Mouse (Mus musculus) gastrocnemius, adult 18-20 months (tissue): ENCODE measurements around the gene Frmd5. TPM values are rescaled to one million over a fixed set of nuclear protein-coding genes. Genes with fewer than 3 reads are reported as not detected.

Source experiments
- DNase-seq: peaks from one replicate; pipeline ENCODE4 v3.0.0; 2021; ENCODE audit warnings: low spot score
- total RNA-seq, 2 experiments: library from RNA; stranded (reverse); gene quantifications; 2 replicates each; pipeline ENCODE4 v1.2.3; 2021

Gene Frmd5
- total RNA-seq, 2 experiments from 2014 or later: 0.09 TPM; not detected in 1

- DNase-seq: no peak
Measured at GRCm38 (mm10) chr2:121621262-121622163, 185.4 kb downstream of the Frmd5 start.

GRCm38 (mm10) chr2:121620582-121621261 lies 186.2 kb downstream of the Frmd5 start:
- DNase-seq: no peak

GRCm38 (mm10) chr2:121615199-121615559 lies 191.7 kb downstream of the Frmd5 start:
- no peak for DNase-seq

DNA sequence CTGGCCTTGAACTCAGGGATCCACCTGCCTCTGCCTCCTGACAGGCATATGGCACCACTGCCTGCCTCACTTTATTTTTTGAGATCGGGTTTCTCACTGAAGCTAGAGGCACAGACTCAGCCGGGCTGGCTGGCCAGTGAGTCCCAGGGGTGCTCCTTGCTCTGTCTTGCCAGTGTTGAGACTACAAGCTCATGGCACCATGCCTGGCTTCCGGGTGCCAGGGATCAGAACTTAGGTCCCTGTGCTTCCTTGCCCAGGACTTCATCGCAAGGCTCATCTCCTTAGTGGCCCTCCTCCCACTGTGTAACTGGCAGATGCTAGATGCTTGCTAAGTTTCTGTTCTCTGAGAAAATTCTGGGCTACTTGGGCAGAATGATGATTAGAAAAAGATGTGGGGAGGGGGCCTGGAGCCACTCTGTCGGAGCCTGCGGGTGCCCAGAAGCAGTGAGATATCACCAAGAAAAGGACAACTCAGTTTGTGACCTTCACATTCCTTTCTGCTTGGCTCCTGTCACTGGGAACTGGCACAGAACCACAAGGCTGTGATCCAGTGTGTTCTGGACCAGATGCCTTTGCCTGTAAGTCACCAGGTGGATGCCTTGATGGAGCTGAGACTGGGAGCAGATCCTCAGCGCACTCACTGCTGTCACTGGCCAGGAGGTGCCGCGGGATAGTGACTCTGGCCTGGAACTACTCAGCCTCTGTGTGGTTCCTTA lies 192.2 kb downstream of the Frmd5 start:
- no peak for DNase-seq

GRCm38 (mm10) chr2:121612112-121612511 lies 194.8 kb downstream of the Frmd5 start:
- DNase-seq: no peak

- DNase-seq: no peak
Measured at GRCm38 (mm10) chr2:121610008-121610884, 196.6 kb downstream of the Frmd5 start.

DNA sequence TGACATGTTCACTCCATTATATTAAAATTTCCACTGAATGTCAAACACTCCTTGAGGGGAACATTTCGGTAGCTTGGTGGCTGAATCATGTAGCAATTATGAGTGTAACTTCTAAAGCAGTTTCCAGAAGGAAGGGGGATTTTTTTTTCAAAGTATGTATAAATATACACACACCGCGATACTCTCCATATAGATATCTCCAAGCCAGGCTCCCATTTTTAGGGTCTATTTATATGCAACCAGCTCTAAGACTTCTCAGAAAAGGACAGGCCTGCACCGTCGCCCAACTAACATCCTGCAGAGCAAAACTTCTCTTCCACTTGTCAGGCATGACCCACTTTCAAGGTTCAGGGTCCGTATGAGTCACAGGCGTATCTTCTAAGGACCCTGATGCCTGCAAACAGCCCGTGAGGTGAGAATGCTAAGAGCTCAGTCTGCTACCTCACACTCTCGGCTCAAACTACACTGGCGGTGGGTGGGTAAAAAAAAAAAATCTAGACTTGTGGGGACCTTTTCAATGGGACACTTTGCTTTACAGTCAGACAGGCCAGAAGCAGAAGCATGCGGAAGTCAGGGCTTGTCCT lies 197.7 kb downstream of the Frmd5 start:
- DNase-seq: no peak

DNA sequence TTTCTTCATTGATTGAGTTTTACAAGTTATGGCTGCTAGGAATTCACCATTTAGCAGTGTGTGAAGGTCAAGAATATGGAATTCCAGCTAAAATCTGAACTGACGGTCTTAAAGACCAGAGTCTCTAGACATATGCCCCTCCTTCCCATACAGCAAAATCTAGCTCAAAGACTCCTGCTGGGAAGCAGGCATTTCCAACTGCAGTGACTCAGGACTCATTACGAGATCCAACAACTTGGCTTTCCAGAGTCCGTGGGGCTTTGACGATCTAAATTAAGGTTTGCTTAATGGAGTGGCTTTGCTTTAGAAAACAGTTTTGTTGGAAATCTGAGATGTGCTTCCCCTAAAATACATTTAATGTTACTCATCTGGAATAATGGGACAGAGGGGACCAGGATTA lies 204.5 kb downstream of the Frmd5 start:
- DNase-seq: no peak

GRCm38 (mm10) chr2:121601543-121601942 lies 205.3 kb downstream of the Frmd5 start:
- no peak for DNase-seq

GRCm38 (mm10) chr2:121600736-121601135 lies 206.2 kb downstream of the Frmd5 start:
- no peak for DNase-seq

DNA sequence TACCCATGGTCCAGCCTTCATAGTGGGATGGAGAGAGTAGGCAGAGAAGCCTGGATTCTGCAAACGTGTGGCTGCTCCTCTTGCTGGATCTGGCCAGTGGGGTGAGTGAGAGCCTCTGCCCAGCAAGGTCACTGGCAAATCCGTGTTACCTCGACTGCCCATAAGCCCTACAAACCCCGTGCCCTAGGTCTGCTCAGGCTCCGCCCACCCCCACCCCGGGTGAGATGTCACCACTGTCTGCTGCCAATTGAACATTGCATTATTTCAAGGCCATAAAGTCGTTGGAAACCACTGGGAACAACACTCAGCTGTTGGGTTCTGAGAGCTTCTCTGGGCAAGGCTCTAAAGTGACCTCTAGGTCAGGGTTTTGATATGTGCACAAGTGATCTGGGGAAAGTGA lies 208.6 kb downstream of the Frmd5 start:
- no peak for DNase-seq

GRCm38 (mm10) chr2:121596621-121597020 lies 210.3 kb downstream of the Frmd5 start:
- no peak for DNase-seq

GRCm38 (mm10) chr2:121594660-121595291 lies 212.1 kb downstream of the Frmd5 start:
- no peak for DNase-seq

- DNase-seq: no peak
Measured at GRCm38 (mm10) chr2:121594131-121594530, 212.8 kb downstream of the Frmd5 start.

DNA sequence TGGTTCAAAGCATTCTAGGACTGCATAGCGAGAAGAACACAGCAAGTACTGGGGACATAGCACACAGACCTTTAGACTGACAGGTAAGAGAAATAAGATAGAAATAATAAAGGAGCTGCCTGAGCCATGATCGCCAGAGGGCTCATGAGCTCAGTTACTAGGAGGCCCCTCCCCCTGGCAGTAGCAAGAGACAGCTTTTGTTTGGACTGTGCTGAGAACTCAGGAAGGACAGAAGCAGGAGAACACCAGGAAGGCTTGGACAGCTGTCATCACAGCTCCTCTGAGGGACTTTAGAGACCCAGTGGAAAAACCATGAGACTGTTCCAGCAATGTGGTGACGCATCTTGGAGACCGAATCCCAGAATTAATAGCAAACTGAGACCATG lies 218.6 kb downstream of the Frmd5 start:
- peak; percentile 22 for DNase-seq

GRCm38 (mm10) chr2:121587523-121588308 lies 219.2 kb downstream of the Frmd5 start:
- DNase-seq: no peak

DNA sequence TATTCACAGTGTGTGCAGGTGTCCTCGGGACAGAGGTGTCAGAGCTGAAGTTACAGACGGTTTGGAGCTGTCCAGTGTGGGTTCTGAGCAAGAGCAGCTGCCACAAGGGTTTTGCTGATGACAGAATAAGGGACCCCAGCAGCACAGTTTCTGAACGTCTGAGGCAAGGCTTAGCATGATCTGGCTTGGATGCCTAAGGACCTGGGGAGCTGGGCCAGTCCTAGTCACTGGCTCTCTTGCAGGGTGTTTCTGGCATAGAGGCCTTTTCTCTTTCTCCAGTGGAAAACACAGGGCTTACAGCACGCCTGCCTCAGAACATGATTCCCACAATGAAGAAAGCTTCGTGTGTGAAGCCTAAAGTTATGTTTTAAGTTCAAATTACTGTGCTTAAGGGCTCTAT lies 222.2 kb downstream of the Frmd5 start:
- DNase-seq: peak; percentile 7

- DNase-seq: no peak
Measured at GRCm38 (mm10) chr2:121583468-121584116, 223.3 kb downstream of the Frmd5 start.

DNA sequence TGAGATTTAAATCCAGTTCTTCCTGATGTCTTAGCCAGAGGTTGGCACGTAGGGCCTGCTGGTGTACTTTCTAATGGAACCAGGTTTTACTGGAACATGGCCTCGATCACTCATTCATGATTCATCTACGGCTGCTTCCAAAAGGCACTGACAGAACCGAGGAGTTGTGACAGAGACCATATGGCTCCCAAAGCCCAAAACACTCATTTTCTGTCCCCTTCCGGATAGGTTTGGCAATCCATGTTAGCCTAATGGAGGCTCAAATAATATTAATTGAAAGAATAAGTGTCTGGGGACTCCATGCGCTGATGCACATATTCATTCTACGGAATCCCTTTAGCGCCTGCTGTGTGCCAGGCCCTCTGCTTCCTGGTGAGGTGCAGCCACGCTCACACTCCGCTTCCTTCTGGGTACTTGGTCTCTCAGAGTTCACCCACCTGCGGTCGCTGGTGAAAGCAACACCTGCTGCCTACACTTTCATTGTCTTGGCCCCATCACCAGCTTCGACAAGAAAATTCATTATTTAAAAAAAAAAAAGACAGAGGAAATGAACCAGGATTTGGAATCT lies 224.0 kb downstream of the Frmd5 start:
- no peak for DNase-seq
